8 mouse cellular contexts compared by ENCODE assay signal in genomic region chr8:11555720-11556591, GRCm38 (mm10). TPM values are rescaled to one million over a fixed set of nuclear protein-coding genes. Genes with fewer than 3 reads are reported as not detected.
DNase-seq lines count a peak whose midpoint lies in the region; ATAC-seq and TF ChIP-seq lines count a peak whose summit lies in the region.

No protein-coding gene starts in this region.

- peak overlapping the region; percentile 82 for H3K9ac ChIP-seq in CH12.LX (ENCODE audit: insufficient read depth, low read depth)
- peak overlapping the region; percentile 96 for H3K9ac ChIP-seq in forebrain, embryonic 11.5 days (ENCODE audit: low read length)
- peak overlapping the region; percentile 95 for H3K9ac ChIP-seq in heart, embryonic 16.5 days (ENCODE audit: low read length)
- H3K9ac ChIP-seq in liver, embryonic 15.5 days = peak overlapping the region; percentile 95
- H3K9ac ChIP-seq in neural tube, embryonic 12.5 days = peak overlapping the region; percentile 97

- H3K79me2 ChIP-seq in CH12.LX (replicated peaks; ENCODE audit: control insufficient read depth, extremely low read depth, insufficient read depth, poor library complexity, severe bottlenecking) = peaks cover 33% of the 10 kb centered on the region

- peaks cover 8 to 41% of the 10 kb centered on the region in 2 experiments; a peak in 3 of 4 replicates for H3K4me1 ChIP-seq in CH12.LX (ENCODE audit: control insufficient read depth in 1 of 2, insufficient read depth in 2 of 2)
- H3K4me1 ChIP-seq in forebrain, embryonic 11.5 days (replicated peaks; ENCODE audit: control insufficient read depth, insufficient read depth, low read length) = peaks cover 7% of the 10 kb centered on the region; the same call in 1 of the 2 replicates
- H3K4me1 ChIP-seq in heart, embryonic 16.5 days (ENCODE audit: control insufficient read depth, insufficient read depth, low read length) = peaks cover 18% of the 10 kb centered on the region
- peaks cover 44% of the 10 kb centered on the region for H3K4me1 ChIP-seq in liver, embryonic 15.5 days (replicated peaks)
- H3K4me1 ChIP-seq in neural tube, embryonic 12.5 days = peaks cover 19% of the 10 kb centered on the region

- TF ChIP-seq RAD21 in CH12.LX (IDR thresholded peaks at IDR 0.05; ENCODE audit: low read depth, low read length) = no peak

- peak overlapping the region; percentile 65 to 77 (median 74) for H3K4me3 ChIP-seq in CH12.LX (replicated peaks in 1 of 3; ENCODE audit: low read depth in 2 of 3, low read length in 2 of 3, poor library complexity in 1 of 3)
- peak overlapping the region; percentile 98 for H3K4me3 ChIP-seq in forebrain, embryonic 11.5 days (ENCODE audit: low read depth, low read length)
- H3K4me3 ChIP-seq in heart, embryonic 16.5 days (ENCODE audit: low read length) = peak overlapping the region; percentile 89
- H3K4me3 ChIP-seq in liver, embryonic 15.5 days (replicated peaks) = peak overlapping the region; percentile 78
- peak overlapping the region; percentile 95 for H3K4me3 ChIP-seq in neural tube, embryonic 12.5 days

- peak; percentile 88 for ATAC-seq in forebrain, embryonic 11.5 days (replicated peaks; ENCODE audit: low FRiP score)
- peak; percentile 84 for ATAC-seq in heart, embryonic 16.5 days (replicated peaks; ENCODE audit: extremely low read depth, insufficient read depth, low FRiP score)
- ATAC-seq in liver, embryonic 15.5 days (ENCODE audit: insufficient read depth) = peak; percentile 74
- peak; percentile 91 for ATAC-seq in neural tube, embryonic 12.5 days (ENCODE audit: low FRiP score, low read depth)

- peak; percentile 99 for DNase-seq in CH12.LX (ENCODE audit: extremely low read depth)
- peak; percentile 99 for DNase-seq in c-Kit-positive CD71-positive TER-119-negative erythroid progenitor cells, embryonic 14.5 days (ENCODE audit: low read depth)
- DNase-seq in forebrain, embryonic 11.5 days (ENCODE audit: low spot score) = peak; percentile 100
- DNase-seq in kidney, postnatal 36 days = peak; percentile 99 to 100
- DNase-seq in telencephalon, adult 2 months (ENCODE audit: low read depth, low spot score) = peak; percentile 99

- no peaks in the 10 kb centered on the region for H3K27me3 ChIP-seq in CH12.LX (replicated peaks)
- no peaks in the 10 kb centered on the region for H3K27me3 ChIP-seq in forebrain, embryonic 11.5 days (ENCODE audit: control insufficient read depth, insufficient read depth, low read length)
- H3K27me3 ChIP-seq in heart, embryonic 16.5 days (ENCODE audit: control insufficient read depth, insufficient read depth, low read length) = no peaks in the 10 kb centered on the region
- H3K27me3 ChIP-seq in liver, embryonic 15.5 days = no peaks in the 10 kb centered on the region
- no peaks in the 10 kb centered on the region for H3K27me3 ChIP-seq in neural tube, embryonic 12.5 days (replicated peaks)

- in situ Hi-C loops in CH12.LX (cut with MboI; ENCODE audit: low pct_ligation_motif_present, low pct_unique_long_range_greater_than_20kb, low sequenced_read_pairs) = no loop called here

- under 1% methylated on average over 93 of the region's 103 CpGs for WGBS in forebrain, embryonic 11.5 days
- under 1% methylated on average over 100 of the region's 103 CpGs for WGBS in heart, embryonic 16.5 days
- under 1% methylated on average over 101 of the region's 103 CpGs for WGBS in liver, embryonic 15.5 days (ENCODE audit: insufficient replicate concordance)
- WGBS in neural tube, embryonic 12.5 days = under 1% methylated on average over 95 of the region's 103 CpGs

- TF ChIP-seq EP300 in CH12.LX (IDR thresholded peaks at IDR 0.05; ENCODE audit: low read length) = no peak

- dilution Hi-C loops in CH12.LX (cut with MboI; ENCODE audit: extremely low pct_ligation_motif_present, extremely low pct_unique_long_range_greater_than_20kb, low sequenced_read_pairs) = no loop called here

- H3K36me3 ChIP-seq in CH12.LX (replicated peaks in 1 of 2; ENCODE audit: control insufficient read depth in 1 of 2, insufficient read depth in 1 of 2, low read length in 1 of 2) = peaks cover 0 to 8% of the 10 kb centered on the region in 2 experiments
- H3K36me3 ChIP-seq in forebrain, embryonic 11.5 days (ENCODE audit: control insufficient read depth, insufficient read depth, low read length) = no peaks in the 10 kb centered on the region
- no peaks in the 10 kb centered on the region for H3K36me3 ChIP-seq in heart, embryonic 16.5 days (ENCODE audit: control insufficient read depth, insufficient read depth)
- peaks cover 3% of the 10 kb centered on the region; the same call in 1 of the 2 replicates for H3K36me3 ChIP-seq in liver, embryonic 15.5 days (replicated peaks)
- H3K36me3 ChIP-seq in neural tube, embryonic 12.5 days = no peaks in the 10 kb centered on the region

- H3K4me2 ChIP-seq in CH12.LX (ENCODE audit: insufficient read depth, low read depth, poor library complexity, severe bottlenecking) = peak overlapping the region; percentile 38; the same call in 1 of the 2 replicates
- peak overlapping the region; percentile 70 for H3K4me2 ChIP-seq in forebrain, embryonic 11.5 days (ENCODE audit: low read depth, low read length, severe bottlenecking)
- H3K4me2 ChIP-seq in heart, embryonic 16.5 days (ENCODE audit: low read depth, low read length) = peak overlapping the region; percentile 79
- peak overlapping the region; percentile 92 for H3K4me2 ChIP-seq in liver, embryonic 15.5 days
- H3K4me2 ChIP-seq in neural tube, embryonic 12.5 days (replicated peaks) = peak overlapping the region; percentile 75

- TF ChIP-seq CTCF in CH12.LX (conservative IDR thresholded peaks at IDR 0.05 in 1 of 2, IDR thresholded peaks at IDR 0.05 in 1 of 2; ENCODE audit: low read depth in 2 of 2, low read length in 2 of 2) = no peak

- peak overlapping the region; percentile 93 for H3K27ac ChIP-seq in CH12.LX (ENCODE audit: insufficient read depth, low read depth)
- H3K27ac ChIP-seq in forebrain, embryonic 11.5 days (ENCODE audit: low read depth, low read length) = peak overlapping the region; percentile 100
- peak overlapping the region; percentile 100 for H3K27ac ChIP-seq in heart, embryonic 16.5 days (ENCODE audit: low read length)
- H3K27ac ChIP-seq in liver, embryonic 15.5 days (replicated peaks) = peak overlapping the region; percentile 99
- H3K27ac ChIP-seq in neural tube, embryonic 12.5 days = peak overlapping the region; percentile 99

- peak; percentile 99 for TF ChIP-seq POLR2A in CH12.LX (IDR thresholded peaks at IDR 0.05; ENCODE audit: low read depth, low read length)

- H3K9me3 ChIP-seq in CH12.LX (replicated peaks; ENCODE audit: low read length) = no peaks in the 10 kb centered on the region
- H3K9me3 ChIP-seq in forebrain, embryonic 11.5 days (ENCODE audit: control insufficient read depth, low read length) = no peaks in the 10 kb centered on the region
- H3K9me3 ChIP-seq in heart, embryonic 16.5 days (replicated peaks; ENCODE audit: control insufficient read depth, low read length) = no peaks in the 10 kb centered on the region
- no peaks in the 10 kb centered on the region for H3K9me3 ChIP-seq in liver, embryonic 15.5 days (replicated peaks)
- H3K9me3 ChIP-seq in neural tube, embryonic 12.5 days = no peaks in the 10 kb centered on the region

TF ChIP-seq in CH12.LX, 34 proteins besides CTCF, POLR2A, EP300 and RAD21 (continues in another document):
- TF ChIP-seq PAX5 (IDR thresholded peaks at IDR 0.05; ENCODE audit: low read length) (no peak), MYC (IDR thresholded peaks at IDR 0.05; ENCODE audit: low read depth, low read length) (0 out of 2 replicates have a peak, but pooled peaks have one; percentile 20), ETS1 (conservative IDR thresholded peaks at IDR 0.05; ENCODE audit: low read depth, low read length) (no peak), MAFK (IDR thresholded peaks at IDR 0.05; ENCODE audit: insufficient replicate concordance, low read length) (no peak), CHD2 (IDR thresholded peaks at IDR 0.05; ENCODE audit: low read length) (peak; percentile 43; the same call in 1 of the 2 replicates), MAX (IDR thresholded peaks at IDR 0.05; ENCODE audit: low read length) (peak; percentile 58; the same call in 1 of the 2 replicates), SMC3 (IDR thresholded peaks at IDR 0.05; ENCODE audit: low read depth, low read length) (no peak), UBTF (IDR thresholded peaks at IDR 0.05; ENCODE audit: low read depth, low read length) (no peak; the same call in 1 of the 2 replicates), NRF1 (IDR thresholded peaks at IDR 0.05; ENCODE audit: low read depth, low read length) (peak; percentile 95), ELF1 (IDR thresholded peaks at IDR 0.05; ENCODE audit: low read depth, low read length) (peak; percentile 94), CHD1 (IDR thresholded peaks at IDR 0.05; ENCODE audit: low read depth, low read length) (no peak; the same call in 1 of the 2 replicates)

RNA-seq across cellular contexts. Expression of gene Ing1, which starts 0.6 kb away (rescaled TPM):
- total RNA-seq in CH12.LX (2012; rRNA removed) (25.0 and 30.9 TPM in 2 replicates), CH12.LX (2014; rRNA removed) (33.1 and 33.8 TPM in 2 replicates)
- 47.8 and 65.3 TPM in 2 replicates for polyA plus RNA-seq in CH12.LX (2012; ENCODE audit: insufficient read length, low read depth)
- 42.9 and 46.8 TPM in 2 replicates for polyA plus RNA-seq in forebrain, embryonic 11.5 days (2014; fragmentation: Nextera tagmentation; extraction: Ambion mirVana)
- 26.3 and 29.1 TPM in 2 replicates for polyA plus RNA-seq in heart, embryonic 16.5 days (2015; fragmentation: Nextera tagmentation; extraction: Ambion mirVana)
- 13.5 and 16.7 TPM in 2 replicates for polyA plus RNA-seq in liver, embryonic 15.5 days (2015; fragmentation: Nextera tagmentation; extraction: Ambion mirVana)
- polyA plus RNA-seq in neural tube, embryonic 12.5 days (2016; fragmentation: Nextera tagmentation; extraction: Ambion mirVana) = 59.1 and 59.8 TPM in 2 replicates

RNA-seq across cellular contexts. Expression of gene Cars2, which starts 5.4 kb away (rescaled TPM):
- total RNA-seq in CH12.LX (2012; rRNA removed) = 67.1 and 67.4 TPM in 2 replicates
- 45.6 and 48.5 TPM in 2 replicates for total RNA-seq in CH12.LX (2014; rRNA removed)
- 45.7 and 46.4 TPM in 2 replicates for polyA plus RNA-seq in CH12.LX (2012; ENCODE audit: insufficient read length, low read depth)
- polyA plus RNA-seq in forebrain, embryonic 11.5 days (2014; fragmentation: Nextera tagmentation; extraction: Ambion mirVana) = 19.9 and 21.6 TPM in 2 replicates
- 33.2 and 36.0 TPM in 2 replicates for polyA plus RNA-seq in heart, embryonic 16.5 days (2015; fragmentation: Nextera tagmentation; extraction: Ambion mirVana)
- polyA plus RNA-seq in liver, embryonic 15.5 days (2015; fragmentation: Nextera tagmentation; extraction: Ambion mirVana) = 12.3 and 15.1 TPM in 2 replicates
- polyA plus RNA-seq in neural tube, embryonic 12.5 days (2016; fragmentation: Nextera tagmentation; extraction: Ambion mirVana) = 20.7 and 22.7 TPM in 2 replicates

RNA-seq across cellular contexts. Expression of gene Naxd, which starts 58.6 kb away (rescaled TPM):
- total RNA-seq in CH12.LX (2012; rRNA removed) = 57.1 and 59.8 TPM in 2 replicates
- 39.7 and 40.4 TPM in 2 replicates for total RNA-seq in CH12.LX (2014; rRNA removed)
- polyA plus RNA-seq in CH12.LX (2012; ENCODE audit: insufficient read length, low read depth) = 50.1 and 52.8 TPM in 2 replicates
- 99.2 and 110 TPM in 2 replicates for polyA plus RNA-seq in forebrain, embryonic 11.5 days (2014; fragmentation: Nextera tagmentation; extraction: Ambion mirVana)
- 90.8 and 93.1 TPM in 2 replicates for polyA plus RNA-seq in heart, embryonic 16.5 days (2015; fragmentation: Nextera tagmentation; extraction: Ambion mirVana)
- polyA plus RNA-seq in liver, embryonic 15.5 days (2015; fragmentation: Nextera tagmentation; extraction: Ambion mirVana) = 37.1 and 40.1 TPM in 2 replicates
- polyA plus RNA-seq in neural tube, embryonic 12.5 days (2016; fragmentation: Nextera tagmentation; extraction: Ambion mirVana) = 131 TPM in 2 replicates

Comparison
In these comparisons a context has a peak if more than half of its experiments do, and no peak if none do; other contexts are left out.
1. Peak in every context shown above with its lines: DNase-seq, ATAC-seq, H3K4me3 ChIP-seq and H3K27ac ChIP-seq.
2. H3K4me2 ChIP-seq: peak in every context shown above with its lines; median percentile 92 in liver, embryonic 15.5 days; 79 in heart, embryonic 16.5 days; 75 in neural tube, embryonic 12.5 days; 70 in forebrain, embryonic 11.5 days; 38 in CH12.LX.